Mouse (Mus musculus) brain, embryonic 14.5 days (tissue): ENCODE results near the gene Utp4.

Experiments used
- CTCF ChIP-seq: fragments of 200-500 bp; IDR thresholded peaks from 2 replicates; pipeline ENCODE4 v1.5.1; 2012; ENCODE audit warnings: inconsistent platforms, mild to moderate bottlenecking, moderate library complexity, borderline replicate concordance; ENCODE audit not compliant: insufficient read depth, insufficient read length; ENCODE audit errors: extremely low read depth
- POLR2A ChIP-seq: fragments of 200-500 bp; IDR thresholded peaks from 2 replicates; pipeline ENCODE4 v1.6.1; 2012; ENCODE audit warnings: mild to moderate bottlenecking, inconsistent platforms, borderline replicate concordance; ENCODE audit not compliant: poor library complexity, insufficient read depth, insufficient read length, severe bottlenecking; ENCODE audit errors: extremely low read depth

GRCm38 (mm10) chr8:106908291-106908690, 14.9 kb downstream of the Utp4 start:
- TF ChIP-seq CTCF (no peak), POLR2A (no peak)
